Mouse (Mus musculus) naive thymus-derived CD4-positive, alpha-beta T cell, adult 2 months (primary cell): ENCODE results near the gene Pnpla2.

ENCODE experiments used
- DNase-seq: peaks from one replicate; pipeline ENCODE4 v3.0.0-alpha.2; 2011; ENCODE audit warnings: low read depth

The Pnpla2 gene

GRCm38 (mm10) chr7:141467230-141468030 is 12.4 kb downstream of the Pnpla2 start, which contains the start of gene Cd151:
Gene Cd151, plus strand, starts transcription at chr7:141467392.
- DNase-seq: peak; percentile 73

GRCm38 (mm10) chr7:141468164-141468521 is 13.1 kb downstream of the Pnpla2 start:
- DNase-seq: no peak

GRCm38 (mm10) chr7:141468522-141469211 is 13.7 kb downstream of the Pnpla2 start:
- peak; percentile 68 for DNase-seq

- peak; percentile 16 for DNase-seq
Observed at GRCm38 (mm10) chr7:141469352-141469751, 14.4 kb downstream of the Pnpla2 start.

GRCm38 (mm10) chr7:141469901-141470636 is 15.1 kb downstream of the Pnpla2 start:
- no peak for DNase-seq

- no peak for DNase-seq
Observed at GRCm38 (mm10) chr7:141470637-141470944, 15.6 kb downstream of the Pnpla2 start.

GRCm38 (mm10) chr7:141471236-141471635 is 16.2 kb downstream of the Pnpla2 start:
- DNase-seq: no peak

- DNase-seq: no peak
Observed at GRCm38 (mm10) chr7:141472226-141472625, 17.2 kb downstream of the Pnpla2 start.

- DNase-seq: no peak
Observed at GRCm38 (mm10) chr7:141472763-141473162, 17.8 kb downstream of the Pnpla2 start.

- DNase-seq: no peak
Observed at GRCm38 (mm10) chr7:141474160-141474559, 19.2 kb downstream of the Pnpla2 start.

- peak; percentile 93 for DNase-seq
Observed at GRCm38 (mm10) chr7:141475011-141475804, 20.2 kb downstream of the Pnpla2 start, which contains the start of the genes Polr2l and Tspan4. Gene Polr2l, minus strand, starts transcription at chr7:141475132. Gene Tspan4, plus strand, starts transcription at chr7:141475240.

GRCm38 (mm10) chr7:141475805-141476158 is 20.8 kb downstream of the Pnpla2 start:
- DNase-seq: peak; percentile 38

- peak; percentile 48 for DNase-seq
Observed at GRCm38 (mm10) chr7:141476226-141476980, 21.4 kb downstream of the Pnpla2 start.

- DNase-seq: no peak
Observed at GRCm38 (mm10) chr7:141476981-141477370, 22.0 kb downstream of the Pnpla2 start.

- DNase-seq: peak; percentile 33
Observed at GRCm38 (mm10) chr7:141477578-141478269, 22.7 kb downstream of the Pnpla2 start.

GRCm38 (mm10) chr7:141478270-141478748 is 23.3 kb downstream of the Pnpla2 start:
- DNase-seq: peak; percentile 17

- DNase-seq: peak; percentile 91
Observed at GRCm38 (mm10) chr7:141480842-141481497, 26.0 kb downstream of the Pnpla2 start.

GRCm38 (mm10) chr7:141481498-141482401 is 26.8 kb downstream of the Pnpla2 start:
- DNase-seq: peak; percentile 69
